Mouse (Mus musculus) heart, embryonic 10.5 days (tissue): ENCODE results near the gene 7530416G11Rik. TPM values are rescaled to one million over a fixed set of nuclear protein-coding genes. Genes with fewer than 3 reads are reported as not detected.

ENCODE experiments used
- polyA plus RNA-seq: library from polyadenylated mRNA; unstranded; fragments of >200 nt; fragmentation: Nextera tagmentation; extraction: Ambion mirVana; gene quantifications from 2 replicates; pipeline ENCODE4 v1.2.1, GENCODE M21; 2016

The 7530416G11Rik gene
- polyA plus RNA-seq, 1 experiment from 2014 or later, result not detected

Other genes starting within 250 kb of the 7530416G11Rik start
- gene Atxn10, start 167.0 kb downstream of the 7530416G11Rik start, polyA plus RNA-seq, result 294 and 302 TPM in 2 replicates
- gene Wnt7b, start 79.2 kb upstream of the 7530416G11Rik start, polyA plus RNA-seq, result 0.97 and 4.3 TPM in 2 replicates
- gene Ppara, start 231.8 kb upstream of the 7530416G11Rik start, polyA plus RNA-seq, result 0.88 and 2.0 TPM in 2 replicates